Mouse (Mus musculus) cerebellum, postnatal 25 days (tissue): ENCODE results near the gene Tmem236.
"Not testable (repeated sequence)": the region's sequence is repeated elsewhere in the genome, so short reads cannot be mapped to it uniquely, and the experiment has no call there.

Experiments
- DNase-seq, 2 experiments: peaks; one replicate each; pipeline ENCODE4 v3.0.0; 2021; ENCODE audit warnings: mixed read lengths in 2 of 2

Tmem236 gene

DNA sequence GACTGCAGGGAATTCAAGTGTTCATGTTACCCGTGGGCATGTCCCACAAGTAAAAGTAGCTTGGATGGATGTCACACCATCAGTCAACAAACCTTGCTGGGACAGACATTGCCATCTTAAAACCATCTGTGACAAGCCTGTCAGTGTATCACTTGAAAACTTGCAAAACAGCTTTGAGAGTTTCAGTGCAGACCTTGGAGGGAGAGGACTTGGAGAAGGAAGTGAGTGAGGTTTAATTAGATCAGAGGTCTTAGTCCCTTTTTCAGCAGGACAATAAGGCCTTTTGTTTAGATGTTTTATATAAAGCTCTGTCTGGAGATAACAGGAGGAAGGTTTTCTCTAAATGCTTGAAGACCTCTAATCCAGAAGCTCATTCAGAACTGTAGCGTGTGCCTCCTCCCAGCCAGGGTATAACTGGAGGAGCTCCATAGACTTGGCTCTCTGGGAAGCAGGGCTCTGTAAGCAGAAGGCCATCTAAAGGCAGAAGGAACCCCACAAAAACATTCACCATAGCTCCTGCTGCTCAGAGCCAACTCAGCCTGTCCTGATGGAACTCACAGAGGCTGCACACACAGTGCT is 24.1 kb downstream of the Tmem236 start:
- DNase-seq, result not testable (repeated sequence)

- peak; percentile 74 to 78 for DNase-seq
Measured at GRCm38 (mm10) chr2:14199621-14200020, 25.3 kb downstream of the Tmem236 start.

GRCm38 (mm10) chr2:14200879-14201445 is 26.6 kb downstream of the Tmem236 start:
- not testable (repeated sequence) for DNase-seq

DNA sequence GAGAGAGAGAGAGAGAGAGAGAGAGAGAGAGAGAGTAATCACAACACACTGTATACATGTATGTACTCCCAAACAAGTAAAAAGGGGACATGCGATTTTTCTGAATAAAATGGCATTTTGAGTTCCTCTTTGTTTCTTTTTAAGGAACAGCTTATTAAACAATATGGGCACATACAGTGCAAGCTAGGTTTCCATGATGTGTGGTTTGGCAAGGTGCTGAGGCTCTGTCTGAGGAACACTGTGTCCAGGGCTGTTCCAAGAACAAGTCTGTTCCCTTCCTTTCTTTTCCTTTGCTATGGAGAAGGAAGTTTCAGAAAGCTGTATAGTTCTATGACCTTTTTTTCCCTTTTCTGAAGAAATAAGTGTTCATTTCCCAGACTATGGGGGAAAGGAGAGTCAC is 30.0 kb downstream of the Tmem236 start:
- no peak for DNase-seq

DNA sequence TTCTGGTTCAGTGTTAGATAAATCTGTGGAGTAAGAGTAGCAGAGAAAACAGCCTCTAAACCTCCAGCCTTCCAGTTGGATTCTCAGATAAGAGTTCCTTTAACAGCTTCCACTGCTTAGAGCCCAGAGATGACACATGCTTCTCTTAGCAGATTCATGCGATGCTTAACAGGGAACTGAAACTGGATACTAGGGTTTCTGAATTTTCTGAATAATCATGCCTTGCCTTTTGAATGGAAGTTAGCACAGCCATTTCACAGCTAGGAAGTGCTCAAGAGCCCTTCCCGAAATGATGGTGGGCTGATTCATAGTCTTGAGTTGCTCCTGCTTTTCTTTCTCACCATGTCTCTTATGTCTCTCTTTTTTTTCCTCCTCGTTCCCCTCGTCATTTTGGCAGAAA is 32.5 kb downstream of the Tmem236 start:
- no peak for DNase-seq

- no peak for DNase-seq
Measured at GRCm38 (mm10) chr2:14210731-14211130, 36.4 kb downstream of the Tmem236 start.

- DNase-seq, result no peak
Measured at GRCm38 (mm10) chr2:14211606-14212005, 37.3 kb downstream of the Tmem236 start.

DNA sequence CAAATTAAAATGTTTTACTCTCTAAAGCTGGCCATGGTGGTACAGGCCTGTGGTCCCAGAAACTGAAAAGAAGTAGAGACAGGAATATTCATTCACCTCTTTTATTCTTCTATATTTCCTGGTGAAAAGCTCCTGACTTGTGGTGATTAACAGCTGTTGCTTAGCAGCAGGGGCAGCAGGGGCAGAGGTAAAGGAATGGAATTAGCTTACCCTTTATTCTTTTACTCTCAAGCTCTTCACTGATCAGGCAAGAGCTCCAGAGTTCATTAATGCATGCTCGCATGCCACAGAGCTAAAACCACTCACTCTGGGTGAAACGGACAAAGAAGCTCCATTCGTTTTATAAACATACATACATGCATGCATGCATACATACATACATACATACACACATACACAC is 40.4 kb downstream of the Tmem236 start:
- DNase-seq, result no peak

DNA sequence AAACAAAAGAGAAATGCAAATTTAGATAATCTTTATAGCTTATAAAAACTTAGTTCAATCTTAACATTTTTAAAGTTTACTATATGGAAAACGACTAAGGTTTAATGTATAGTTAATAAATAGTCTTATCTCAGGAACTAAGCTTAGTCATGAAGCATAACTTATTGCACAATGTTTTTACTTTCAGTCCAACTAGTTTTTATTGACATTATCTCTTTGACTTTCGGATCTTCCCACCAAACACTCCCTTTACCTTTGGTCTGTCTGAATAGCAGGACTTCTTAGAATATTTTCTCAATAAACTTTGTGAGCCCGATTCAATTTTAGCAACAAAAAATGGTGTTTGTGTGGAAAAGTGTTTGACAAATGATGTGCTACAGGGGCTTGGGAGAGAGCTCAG is 42.3 kb downstream of the Tmem236 start:
- DNase-seq, result no peak

DNA sequence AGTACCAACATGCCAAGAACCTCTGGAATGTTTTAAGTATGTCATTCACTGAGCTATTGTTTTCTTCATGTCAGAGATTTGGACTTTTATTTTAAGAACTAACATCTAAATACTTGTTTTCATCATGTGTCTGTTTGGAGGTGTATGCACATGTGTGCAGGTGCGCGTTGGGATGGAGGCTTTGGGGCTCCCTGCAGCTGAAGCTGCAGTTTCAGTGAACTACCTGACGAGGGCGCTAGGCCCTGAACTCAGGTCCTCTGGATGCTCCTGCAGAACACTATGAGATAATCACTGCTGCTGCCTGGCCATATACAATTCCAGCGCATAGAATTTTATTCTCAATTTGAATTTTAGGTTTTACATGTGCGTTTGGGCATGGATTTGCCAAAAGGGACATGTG is 43.8 kb downstream of the Tmem236 start:
- DNase-seq, result no peak

DNA sequence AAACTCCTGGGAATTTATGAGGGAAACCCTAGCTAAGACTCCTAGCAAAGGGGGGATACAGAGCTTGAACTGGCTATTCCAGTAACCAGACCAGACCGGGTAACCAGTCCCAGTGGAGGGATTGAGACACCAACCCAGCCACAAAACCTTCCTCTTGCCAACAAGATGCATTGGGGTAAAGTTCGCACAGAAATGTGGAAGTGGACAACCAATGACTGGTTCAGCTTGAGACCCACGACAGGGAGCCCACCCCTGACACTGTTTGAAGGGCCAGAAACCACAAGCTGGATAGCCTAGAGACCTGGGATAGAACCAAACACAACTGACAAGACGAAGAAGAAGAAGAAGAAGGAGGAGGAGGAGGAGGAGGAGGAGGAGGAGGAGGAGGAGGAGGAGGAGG is 50.1 kb downstream of the Tmem236 start:
- no peak for DNase-seq

DNA sequence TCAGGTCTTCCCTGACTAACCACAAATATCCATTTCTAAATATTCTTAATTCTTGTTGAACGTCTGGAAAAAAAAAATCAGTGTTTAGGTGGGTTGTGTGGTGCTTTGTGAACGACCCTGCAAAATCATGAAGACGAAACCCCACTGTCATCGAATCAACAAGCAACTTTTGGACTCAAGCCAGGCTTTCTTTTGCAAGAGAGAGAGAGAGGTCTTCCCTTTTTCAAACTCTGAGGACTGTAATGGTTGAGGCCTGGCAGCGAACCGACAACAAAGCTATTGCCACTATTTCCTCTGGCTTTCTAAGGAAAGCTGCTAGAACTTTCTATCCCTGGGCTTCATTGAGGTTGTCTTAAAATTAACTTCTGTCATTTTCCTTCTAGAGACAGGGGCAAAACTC is 54.2 kb downstream of the Tmem236 start:
- DNase-seq, result no peak

- no peak for DNase-seq
Measured at GRCm38 (mm10) chr2:14229149-14229548, 54.8 kb downstream of the Tmem236 start, which contains the start of gene Mrc1. Mrc1 (plus strand) TSS chr2:14229392.

- DNase-seq, result no peak
Measured at GRCm38 (mm10) chr2:14229979-14230378, 55.7 kb downstream of the Tmem236 start.

GRCm38 (mm10) chr2:14232897-14233296 is 58.6 kb downstream of the Tmem236 start:
- DNase-seq, result no peak

GRCm38 (mm10) chr2:14233983-14234382 is 59.7 kb downstream of the Tmem236 start:
- DNase-seq, result no peak

GRCm38 (mm10) chr2:14235319-14235718 is 61.0 kb downstream of the Tmem236 start:
- DNase-seq, result no peak

GRCm38 (mm10) chr2:14236920-14237319 is 62.6 kb downstream of the Tmem236 start:
- no peak for DNase-seq

GRCm38 (mm10) chr2:14237723-14238122 is 63.4 kb downstream of the Tmem236 start:
- DNase-seq, result no peak

- no peak for DNase-seq
Measured at GRCm38 (mm10) chr2:14239151-14239550, 64.8 kb downstream of the Tmem236 start.

DNA sequence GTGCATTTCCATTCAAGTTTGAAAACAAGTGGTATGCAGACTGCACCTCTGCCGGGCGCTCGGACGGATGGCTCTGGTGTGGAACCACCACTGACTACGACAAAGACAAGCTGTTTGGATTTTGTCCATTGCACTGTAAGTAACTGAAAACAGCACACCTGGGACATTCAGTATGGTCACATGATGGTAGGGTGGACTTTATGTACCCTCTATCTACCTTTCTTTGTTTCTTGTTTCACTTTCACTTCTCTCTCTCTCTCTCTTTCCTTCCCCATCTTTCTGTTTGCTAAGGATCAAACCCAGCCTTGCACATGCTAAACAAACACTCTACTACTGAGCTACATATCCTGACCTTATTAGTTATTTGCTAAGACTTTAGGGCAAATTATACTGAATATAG is 69.8 kb downstream of the Tmem236 start:
- DNase-seq, result no peak

GRCm38 (mm10) chr2:14244668-14245067 is 70.3 kb downstream of the Tmem236 start:
- no peak for DNase-seq

DNA sequence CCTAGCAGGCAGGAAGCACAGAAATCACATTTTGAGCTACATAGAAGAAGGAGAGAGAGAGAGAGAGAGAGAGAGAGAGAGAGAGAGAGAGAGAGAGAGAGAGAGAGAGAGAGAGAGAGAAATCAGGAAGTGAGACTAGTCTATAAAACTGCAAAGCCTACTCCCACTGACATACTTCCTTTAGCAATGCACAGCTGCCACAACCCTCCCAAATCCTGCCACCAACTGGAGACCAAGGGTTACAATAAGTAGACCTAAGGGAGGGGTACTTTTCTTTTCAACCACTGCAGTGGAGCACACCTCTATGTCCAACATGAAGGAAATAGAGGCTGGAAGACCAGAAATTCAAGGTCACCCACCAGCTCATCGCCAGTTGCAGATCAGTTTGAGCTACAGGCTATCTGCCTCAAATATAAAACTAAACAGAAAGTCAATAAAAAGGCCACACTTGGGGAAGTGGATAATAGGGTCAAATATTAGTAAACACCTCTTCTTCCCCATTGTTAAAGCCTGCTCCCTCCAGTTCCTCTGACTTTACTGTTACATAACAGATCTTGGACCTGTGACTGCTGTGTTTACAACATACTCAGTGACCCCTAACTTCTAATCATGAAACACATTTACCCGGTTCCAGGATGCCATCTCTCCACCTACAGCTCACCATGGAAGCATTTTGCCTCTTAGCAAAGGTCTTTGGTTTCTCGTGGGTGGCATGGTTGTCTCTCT is 75.7 kb downstream of the Tmem236 start:
- DNase-seq, result no peak

- DNase-seq, result no peak
Measured at GRCm38 (mm10) chr2:14251938-14252337, 77.6 kb downstream of the Tmem236 start.
